Mouse (Mus musculus): ENCODE measurements around the gene Mlh3. TPM values are rescaled to one million over a fixed set of nuclear protein-coding genes. Genes with fewer than 3 reads are reported as not detected.

The Mlh3 gene
- polyA plus RNA-seq, 1 experiment: 0.99 TPM

DNA sequence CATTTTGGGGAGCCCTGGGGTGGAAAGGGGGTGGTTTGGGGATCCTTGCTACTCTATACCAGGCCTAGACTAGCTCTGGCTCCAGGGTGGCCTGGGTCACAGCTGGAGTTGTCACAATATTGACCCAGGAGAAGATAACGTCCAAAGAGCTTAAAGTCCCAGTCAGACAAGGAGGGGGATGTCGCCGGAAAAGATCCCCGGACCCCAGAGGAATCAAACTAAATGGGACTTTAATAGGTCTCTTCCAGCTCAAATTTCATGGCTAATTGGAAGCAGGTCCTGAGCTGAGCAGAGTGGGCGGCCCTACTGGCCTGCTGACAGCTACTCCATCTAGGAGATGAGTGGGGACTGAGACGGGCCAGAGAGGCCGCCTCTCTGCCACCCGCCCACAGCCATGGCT is 72.5 kb downstream of the Mlh3 start:
- no peaks in the 10 kb centered on the region for H3K27me3 ChIP-seq (ENCODE audit: control insufficient read depth, insufficient read depth, low read length)
- 53% methylated on average over 8 of the region's 8 CpGs for WGBS
- no peak overlapping the region for H3K27ac ChIP-seq (ENCODE audit: insufficient read depth, low read depth, low read length)
- H3K4me1 ChIP-seq (ENCODE audit: control insufficient read depth, insufficient read depth, insufficient read length, low read length): peaks cover 3% of the 10 kb centered on the region; the same call in 1 of the 2 replicates
- H3K36me3 ChIP-seq (ENCODE audit: control insufficient read depth, insufficient read depth, low read length): no peaks in the 10 kb centered on the region
- no peak overlapping the region for H3K4me3 ChIP-seq (ENCODE audit: low read depth, low read length)
- TF ChIP-seq CTCF (IDR thresholded peaks at IDR 0.05; ENCODE audit: extremely low read depth, insufficient read length, insufficient replicate concordance, low read depth, low read length) (no peak), POLR2A (IDR thresholded peaks at IDR 0.05; ENCODE audit: low read depth, low read length) (no peak)

DNA sequence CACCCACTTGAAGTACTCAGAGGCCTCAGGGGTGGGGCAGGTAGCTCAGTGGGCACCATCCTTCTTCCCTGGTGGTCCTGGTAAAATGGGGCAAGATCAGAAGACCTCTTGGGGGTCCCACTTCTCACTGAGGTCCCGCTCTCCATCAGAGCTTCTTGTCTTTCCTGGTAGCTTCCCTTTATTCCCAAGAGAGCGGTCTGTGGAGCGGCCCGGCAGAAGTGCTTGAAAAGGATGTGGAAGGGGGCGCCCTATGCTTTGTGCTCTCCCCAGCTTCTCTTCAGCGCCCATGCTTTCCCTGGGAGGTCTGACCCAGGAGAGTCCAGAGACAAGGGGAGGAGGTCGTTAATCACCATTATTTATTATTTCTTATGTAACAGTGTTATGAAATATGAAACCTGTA is 73.0 kb downstream of the Mlh3 start:
- TF ChIP-seq CTCF (IDR thresholded peaks at IDR 0.05; ENCODE audit: extremely low read depth, insufficient read length, insufficient replicate concordance, low read depth, low read length) (no peak), POLR2A (IDR thresholded peaks at IDR 0.05; ENCODE audit: low read depth, low read length) (no peak)
- H3K4me3 ChIP-seq (ENCODE audit: low read depth, low read length): no peak overlapping the region
- 82% methylated on average over 7 of the region's 7 CpGs for WGBS
- no peak overlapping the region for H3K27ac ChIP-seq (ENCODE audit: insufficient read depth, low read depth, low read length)
- no peaks in the 10 kb centered on the region for H3K27me3 ChIP-seq (ENCODE audit: control insufficient read depth, insufficient read depth, low read length)
- peaks cover 7% of the 10 kb centered on the region for H3K4me1 ChIP-seq (ENCODE audit: control insufficient read depth, insufficient read depth, insufficient read length, low read length)
- H3K36me3 ChIP-seq (ENCODE audit: control insufficient read depth, insufficient read depth, low read length): no peaks in the 10 kb centered on the region

GRCm38 (mm10) chr12:85196191-85196590 is 74.2 kb downstream of the Mlh3 start:
- WGBS: 91% methylated on average over 10 of the region's 10 CpGs
- H3K27ac ChIP-seq (ENCODE audit: insufficient read depth, low read depth, low read length): no peak overlapping the region
- H3K36me3 ChIP-seq (ENCODE audit: control insufficient read depth, insufficient read depth, low read length): no peaks in the 10 kb centered on the region
- H3K4me1 ChIP-seq (ENCODE audit: control insufficient read depth, insufficient read depth, insufficient read length, low read length): peaks cover 9% of the 10 kb centered on the region
- H3K27me3 ChIP-seq (ENCODE audit: control insufficient read depth, insufficient read depth, low read length): no peaks in the 10 kb centered on the region
- H3K4me3 ChIP-seq (ENCODE audit: low read depth, low read length): no peak overlapping the region
- TF ChIP-seq CTCF (IDR thresholded peaks at IDR 0.05; ENCODE audit: extremely low read depth, insufficient read length, insufficient replicate concordance, low read depth, low read length) (no peak), POLR2A (IDR thresholded peaks at IDR 0.05; ENCODE audit: low read depth, low read length) (no peak)

GRCm38 (mm10) chr12:85195086-85195485 is 75.3 kb downstream of the Mlh3 start:
- peaks cover 9% of the 10 kb centered on the region for H3K4me1 ChIP-seq (ENCODE audit: control insufficient read depth, insufficient read depth, insufficient read length, low read length)
- H3K36me3 ChIP-seq (ENCODE audit: control insufficient read depth, insufficient read depth, low read length): no peaks in the 10 kb centered on the region
- no peak for TF ChIP-seq CTCF (IDR thresholded peaks at IDR 0.05; ENCODE audit: extremely low read depth, insufficient read length, insufficient replicate concordance, low read depth, low read length)
- TF ChIP-seq POLR2A (IDR thresholded peaks at IDR 0.05; ENCODE audit: low read depth, low read length): no peak
- no peak overlapping the region for H3K4me3 ChIP-seq (ENCODE audit: low read depth, low read length)
- H3K27me3 ChIP-seq (ENCODE audit: control insufficient read depth, insufficient read depth, low read length): no peaks in the 10 kb centered on the region
- no peak overlapping the region for H3K27ac ChIP-seq (ENCODE audit: insufficient read depth, low read depth, low read length)
- WGBS: 69% methylated on average over 5 of the region's 5 CpGs

DNA sequence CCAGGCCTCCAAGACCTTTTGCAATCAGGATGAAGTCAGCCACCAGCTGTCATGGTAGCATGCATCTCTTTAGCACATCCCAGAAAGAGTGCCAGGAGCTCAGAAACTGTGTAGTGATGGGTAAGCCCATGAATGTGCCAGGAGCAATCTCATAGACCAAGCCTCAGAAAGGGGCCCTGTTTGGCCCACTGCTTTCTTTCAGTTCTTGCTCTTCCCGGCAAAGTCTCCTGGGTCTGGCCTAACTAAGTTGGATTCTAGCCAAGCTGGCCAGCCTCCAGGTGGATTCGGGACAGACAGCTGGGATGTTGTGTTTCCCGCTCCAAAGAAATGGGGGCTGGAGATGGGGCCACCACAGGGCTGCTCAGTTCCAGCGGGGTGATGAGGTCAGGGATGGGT is 75.8 kb downstream of the Mlh3 start:
- H3K4me3 ChIP-seq (ENCODE audit: low read depth, low read length): no peak overlapping the region
- WGBS: 21% methylated on average over 4 of the region's 4 CpGs
- peaks cover 9% of the 10 kb centered on the region for H3K4me1 ChIP-seq (ENCODE audit: control insufficient read depth, insufficient read depth, insufficient read length, low read length)
- no peaks in the 10 kb centered on the region for H3K27me3 ChIP-seq (ENCODE audit: control insufficient read depth, insufficient read depth, low read length)
- no peaks in the 10 kb centered on the region for H3K36me3 ChIP-seq (ENCODE audit: control insufficient read depth, insufficient read depth, low read length)
- H3K27ac ChIP-seq (ENCODE audit: insufficient read depth, low read depth, low read length): peak overlapping the region; percentile 24
- TF ChIP-seq POLR2A (IDR thresholded peaks at IDR 0.05; ENCODE audit: low read depth, low read length): no peak
- TF ChIP-seq CTCF (IDR thresholded peaks at IDR 0.05; ENCODE audit: extremely low read depth, insufficient read length, insufficient replicate concordance, low read depth, low read length): no peak

- peaks cover 9% of the 10 kb centered on the region for H3K4me1 ChIP-seq (ENCODE audit: control insufficient read depth, insufficient read depth, insufficient read length, low read length)
- peak overlapping the region; percentile 24 for H3K27ac ChIP-seq (ENCODE audit: insufficient read depth, low read depth, low read length)
- no peak overlapping the region for H3K4me3 ChIP-seq (ENCODE audit: low read depth, low read length)
- TF ChIP-seq POLR2A (IDR thresholded peaks at IDR 0.05; ENCODE audit: low read depth, low read length) (no peak), CTCF (IDR thresholded peaks at IDR 0.05; ENCODE audit: extremely low read depth, insufficient read length, insufficient replicate concordance, low read depth, low read length) (no peak)
- no peaks in the 10 kb centered on the region for H3K27me3 ChIP-seq (ENCODE audit: control insufficient read depth, insufficient read depth, low read length)
- H3K36me3 ChIP-seq (ENCODE audit: control insufficient read depth, insufficient read depth, low read length): no peaks in the 10 kb centered on the region
- 86% methylated on average over 11 of the region's 11 CpGs for WGBS
Observed at GRCm38 (mm10) chr12:85193923-85194622, 76.3 kb downstream of the Mlh3 start.

DNA sequence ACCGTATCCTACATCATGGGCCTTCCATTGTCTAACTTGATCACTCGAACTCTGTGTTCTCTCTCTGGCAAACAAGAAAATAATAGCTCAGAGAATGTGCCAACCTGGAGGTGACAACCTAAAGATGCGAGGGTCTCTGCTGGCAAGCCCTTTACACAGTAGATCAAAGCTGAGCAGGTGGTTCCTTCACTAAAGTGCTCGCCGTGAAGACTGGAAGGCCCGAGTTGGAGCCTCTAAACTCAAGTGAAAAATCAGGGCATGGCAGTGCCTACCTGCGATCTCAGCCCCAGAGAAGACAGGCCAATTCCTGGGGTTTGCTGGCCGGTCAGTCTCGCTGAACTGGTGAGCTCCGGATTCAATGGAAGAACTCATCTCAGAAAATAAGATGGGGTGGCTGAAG is 77.3 kb downstream of the Mlh3 start:
- peaks cover 9% of the 10 kb centered on the region for H3K4me1 ChIP-seq (ENCODE audit: control insufficient read depth, insufficient read depth, insufficient read length, low read length)
- 86% methylated on average over 10 of the region's 10 CpGs for WGBS
- H3K27ac ChIP-seq (ENCODE audit: insufficient read depth, low read depth, low read length): no peak overlapping the region
- no peak overlapping the region for H3K4me3 ChIP-seq (ENCODE audit: low read depth, low read length)
- no peaks in the 10 kb centered on the region for H3K27me3 ChIP-seq (ENCODE audit: control insufficient read depth, insufficient read depth, low read length)
- no peaks in the 10 kb centered on the region for H3K36me3 ChIP-seq (ENCODE audit: control insufficient read depth, insufficient read depth, low read length)
- TF ChIP-seq POLR2A (IDR thresholded peaks at IDR 0.05; ENCODE audit: low read depth, low read length) (no peak), CTCF (IDR thresholded peaks at IDR 0.05; ENCODE audit: extremely low read depth, insufficient read length, insufficient replicate concordance, low read depth, low read length) (no peak)

Measured in small intestine, adult 2 months (tissue).